Mouse (Mus musculus) heart, embryonic 15.5 days (tissue): ENCODE results near the gene C1qtnf4. TPM values are rescaled to one million over a fixed set of nuclear protein-coding genes. Genes with fewer than 3 reads are reported as not detected.

Experiments used
- ATAC-seq: fragments of 200-750 bp; cut with Nextera tagmentation; replicated peaks from 2 replicates; pipeline ENCODE4 v1.8.0; 2017; ENCODE audit warnings: low read depth, moderate TSS enrichment; ENCODE audit not compliant: insufficient number of reproducible peaks, insufficient read depth, low FRiP score
- H3K27ac ChIP-seq: fragments of 300-500 bp; sonication (generic); 2 replicates; pipeline ENCODE4 v1.5.1; 2015; ENCODE audit warnings: mild to moderate bottlenecking, inconsistent platforms
- H3K27me3 ChIP-seq: fragments of 300-500 bp; sonication (generic); 2 replicates; pipeline ENCODE4 v1.6.1; 2015; ENCODE audit warnings: inconsistent platforms
- H3K36me3 ChIP-seq: fragments of 300-500 bp; sonication (generic); 2 replicates; pipeline ENCODE4 v1.6.1; 2015; ENCODE audit warnings: mild to moderate bottlenecking, inconsistent platforms
- H3K4me1 ChIP-seq: fragments of 300-500 bp; sonication (generic); replicated peaks from 2 replicates; pipeline ENCODE4 v1.6.1; 2015; ENCODE audit warnings: inconsistent platforms
- H3K4me2 ChIP-seq: fragments of 300-500 bp; sonication (generic); 2 replicates; pipeline ENCODE4 v1.6.1; 2015; ENCODE audit warnings: inconsistent platforms, mild to moderate bottlenecking, moderate library complexity
- H3K4me3 ChIP-seq: fragments of 300-500 bp; sonication (generic); 2 replicates; pipeline ENCODE4 v1.5.1; 2015; ENCODE audit warnings: mild to moderate bottlenecking, inconsistent platforms
- H3K9ac ChIP-seq: fragments of 300-500 bp; sonication (generic); 2 replicates; pipeline ENCODE4 v1.6.1; 2015; ENCODE audit warnings: mild to moderate bottlenecking, inconsistent platforms
- H3K9me3 ChIP-seq: fragments of 300-500 bp; sonication (generic); replicated peaks from 2 replicates; pipeline ENCODE4 v1.6.1; 2016; ENCODE audit warnings: inconsistent platforms
- WGBS: fragments of 180-500 bp; shearing (Covaris S2); methylation state at CpG from one replicate; pipeline ENCODE4 v1.1.7; 2015; ENCODE audit warnings: mixed read lengths; 5-methylcytosine and 5-hydroxymethylcytosine counted together
- polyA plus RNA-seq: library from polyadenylated mRNA; unstranded; fragments of >200 nt; fragmentation: Nextera tagmentation; extraction: Ambion mirVana; gene quantifications from 2 replicates; pipeline ENCODE4 v1.2.1, GENCODE M21; 2015

Gene C1qtnf4
- polyA plus RNA-seq, 1 experiment from 2014 or later = 14.5 TPM

DNA sequence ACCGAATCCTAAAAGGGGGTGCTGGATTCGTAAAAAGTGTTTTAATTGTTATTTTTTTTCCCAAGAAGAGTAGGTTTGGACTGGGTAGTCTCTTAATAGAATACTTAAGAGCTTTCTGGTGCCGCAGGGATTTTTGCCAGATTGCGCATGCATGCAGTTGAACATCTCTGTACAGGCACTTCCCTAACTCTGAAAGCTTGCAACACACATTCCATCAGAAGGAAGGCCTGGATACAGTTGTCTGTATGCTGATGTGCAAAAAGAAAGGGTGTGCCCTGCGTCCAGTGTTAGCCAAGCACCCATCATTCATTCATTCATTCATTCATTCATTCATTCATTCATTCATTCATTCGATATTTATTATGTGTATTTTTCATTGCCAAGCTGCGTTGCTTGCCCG is 54.1 kb downstream of the C1qtnf4 start:
- H3K27ac ChIP-seq = peak overlapping the region; percentile 97
- WGBS = 43% methylated on average over 8 of the region's 8 CpGs
- ATAC-seq = no peak

More for the DNA sequence above, 54.1 kb downstream of the C1qtnf4 start:
- Histone ChIP-seq H3K27me3 (no peaks in the 10 kb centered on the region), H3K36me3 (no peaks in the 10 kb centered on the region), H3K4me1 (peaks cover 29% of the 10 kb centered on the region), H3K4me3 (peak overlapping the region; percentile 99), H3K9ac (peak overlapping the region; percentile 98), H3K9me3 (no peaks in the 10 kb centered on the region), H3K4me2 (peak overlapping the region; percentile 76)

Other genes starting within 250 kb of the C1qtnf4 start
- gene Nup160, start 208.6 kb upstream of the C1qtnf4 start, polyA plus RNA-seq = 16.2 and 24.8 TPM in 2 replicates
- 46.1 and 59.4 TPM in 2 replicates for gene Fnbp4, start 140.5 kb upstream of the C1qtnf4 start, polyA plus RNA-seq
- 1.4 and 1.7 TPM in 2 replicates for gene Agbl2, start 103.1 kb upstream of the C1qtnf4 start, polyA plus RNA-seq
- 231 and 234 TPM in 2 replicates for gene Mtch2, start 38.7 kb upstream of the C1qtnf4 start, polyA plus RNA-seq
- gene Kbtbd4, start 18.9 kb downstream of the C1qtnf4 start, polyA plus RNA-seq = 22.5 and 29.2 TPM in 2 replicates
- gene Ndufs3, start 19.0 kb downstream of the C1qtnf4 start, polyA plus RNA-seq = 355 and 388 TPM in 2 replicates
- 98.2 and 98.3 TPM in 2 replicates for gene Celf1, start 54.5 kb downstream of the C1qtnf4 start, polyA plus RNA-seq
- gene Rapsn, start 149.8 kb downstream of the C1qtnf4 start, polyA plus RNA-seq = 27.4 and 33.7 TPM in 2 replicates
- gene Psmc3, start 168.1 kb downstream of the C1qtnf4 start, polyA plus RNA-seq = 227 and 228 TPM in 2 replicates
- 53.5 and 63.2 TPM in 2 replicates for gene Slc39a13, start 184.6 kb downstream of the C1qtnf4 start, polyA plus RNA-seq
- gene Spi1, start 196.5 kb downstream of the C1qtnf4 start, polyA plus RNA-seq = 3.9 and 8.6 TPM in 2 replicates
- 909 and 937 TPM in 2 replicates for gene Mybpc3, start 232.3 kb downstream of the C1qtnf4 start, polyA plus RNA-seq